Mouse (Mus musculus): ENCODE measurements at regions not wholly inside any gene's neighbourhood (a gene's known extent, or its start where the extent isn't known, plus 50 kb on each side); places are given as distances from the start of the nearest gene placed in this dataset.
A peak's percentile ranks its signal among the peaks of the same experiment; 100 is the strongest.

DNA sequence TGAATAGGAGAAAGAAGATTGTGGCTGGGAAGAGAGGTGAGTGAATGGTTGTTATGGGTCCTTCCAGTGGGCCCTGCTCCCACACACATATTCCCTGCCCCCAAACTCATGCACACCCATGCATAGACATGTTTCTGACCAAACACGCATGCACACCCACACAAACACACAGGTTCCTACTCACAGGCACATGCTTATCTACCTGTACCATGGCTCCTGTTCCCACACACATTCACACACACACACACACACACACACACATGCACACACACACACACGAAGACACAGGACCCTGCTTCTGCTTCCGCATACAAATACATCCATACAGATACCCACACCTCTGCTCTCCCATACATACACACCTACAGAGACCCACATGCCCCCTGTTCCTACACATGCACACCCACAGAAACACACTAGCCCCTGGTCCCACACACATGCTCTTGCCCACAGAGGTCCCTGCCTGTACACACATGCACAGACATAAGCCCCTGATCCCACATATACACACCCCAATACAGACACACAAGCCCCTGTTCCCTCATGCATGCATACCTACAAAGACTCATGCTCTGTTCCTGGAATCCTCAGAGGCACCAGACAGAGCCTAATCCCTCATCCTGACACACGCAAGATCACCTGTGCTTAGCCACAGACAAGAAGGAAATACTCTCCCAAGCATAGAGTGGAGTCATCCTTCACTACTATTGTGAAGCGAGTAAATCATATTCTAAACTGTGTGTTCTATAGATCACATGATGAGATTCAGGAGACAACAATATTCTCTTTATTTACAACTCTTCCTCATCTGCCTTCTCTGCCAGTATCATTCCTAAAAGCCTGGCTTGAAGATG is 100.1 kb downstream of the Mycn start:
- Histone ChIP-seq H3K4me3 (no peak overlapping the region), H3K27ac (no peak overlapping the region), H3K9ac (no peak overlapping the region), H3K4me2 (replicated peaks) (0 out of 2 replicates have a peak overlapping the region, but pooled peaks have one; percentile 39), H3K36me3 (no peaks in the 10 kb centered on the region), H3K9me3 (replicated peaks) (no peaks in the 10 kb centered on the region), H3K4me1 (peaks cover 25% of the 10 kb centered on the region), H3K27me3 (no peaks in the 10 kb centered on the region)
- WGBS = 85% methylated on average over 5 of the region's 5 CpGs
- peak; percentile 33 for ATAC-seq (ENCODE audit: low FRiP score)

DNA sequence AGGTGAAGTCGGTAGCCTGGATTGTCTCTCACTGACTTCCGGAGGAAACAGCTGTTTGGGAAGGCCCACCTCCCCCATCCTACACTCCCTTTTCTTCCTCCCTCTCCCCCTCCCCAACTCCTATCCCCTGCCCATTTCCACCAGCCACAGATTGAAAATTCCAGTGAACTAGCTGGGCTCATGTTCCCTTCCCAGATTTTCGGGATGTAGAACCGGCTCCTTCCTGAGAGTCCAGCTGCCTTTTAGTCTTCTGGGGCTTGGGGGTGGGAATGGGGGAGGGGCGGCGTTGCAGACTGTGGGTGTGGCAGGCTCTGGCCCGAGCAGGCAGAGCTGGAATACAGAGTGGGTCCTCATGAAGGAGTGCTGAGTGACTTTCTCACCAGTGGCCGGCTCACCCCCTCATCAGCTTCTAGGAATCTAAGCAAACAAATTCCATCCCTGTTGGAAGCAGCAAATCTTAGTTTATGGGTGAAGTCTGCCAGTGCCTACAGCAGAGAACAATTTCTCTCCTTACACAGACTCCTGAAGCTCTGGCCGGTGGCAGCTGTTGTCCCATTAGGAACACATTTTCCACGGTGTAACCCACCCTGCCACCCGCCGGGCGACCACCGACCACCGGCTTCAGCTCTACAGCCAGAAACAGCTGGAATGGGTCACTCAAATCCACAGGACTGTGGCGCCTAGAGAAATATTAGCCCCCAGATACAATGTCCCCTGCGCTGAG is 100.9 kb downstream of the Mycn start:
- Histone ChIP-seq H3K27ac (peak overlapping the region; percentile 55; the same call in 1 of the 2 replicates), H3K36me3 (no peaks in the 10 kb centered on the region), H3K4me1 (peaks cover 25% of the 10 kb centered on the region), H3K9ac (no peak overlapping the region), H3K4me2 (replicated peaks) (peak overlapping the region; percentile 39), H3K4me3 (no peak overlapping the region), H3K27me3 (no peaks in the 10 kb centered on the region), H3K9me3 (replicated peaks) (no peaks in the 10 kb centered on the region)
- 18% methylated on average over 17 of the region's 17 CpGs for WGBS
- ATAC-seq (ENCODE audit: low FRiP score) = peak; percentile 75; the same call in 1 of the 2 replicates

DNA sequence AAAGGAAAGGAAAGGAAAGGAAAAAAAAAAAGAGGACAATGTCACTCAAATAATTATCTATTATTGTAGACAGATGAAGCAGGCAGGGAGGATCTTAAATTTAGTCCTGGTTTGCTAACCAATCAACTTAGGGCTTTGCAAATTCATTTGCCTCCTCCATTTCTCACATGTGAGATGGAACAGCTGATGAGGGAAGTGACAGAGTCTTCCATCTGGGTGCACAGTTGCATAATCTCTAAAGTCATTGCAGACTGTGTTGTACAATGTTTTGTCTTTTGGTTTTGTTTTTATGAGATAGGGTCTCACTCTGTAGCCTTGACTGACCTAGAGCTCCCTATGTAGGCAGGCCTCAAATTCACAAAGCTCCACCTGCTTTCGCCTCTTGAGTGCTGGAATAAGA is 103.9 kb downstream of the Mycn start:
- Histone ChIP-seq H3K4me2 (replicated peaks) (no peak overlapping the region), H3K27ac (no peak overlapping the region), H3K27me3 (no peaks in the 10 kb centered on the region), H3K4me3 (no peak overlapping the region), H3K9me3 (replicated peaks) (no peaks in the 10 kb centered on the region), H3K4me1 (peaks cover 25% of the 10 kb centered on the region), H3K9ac (no peak overlapping the region), H3K36me3 (no peaks in the 10 kb centered on the region)
- WGBS = 93% methylated on average over 1 of the region's 1 CpGs
- ATAC-seq (ENCODE audit: low FRiP score) = no peak

DNA sequence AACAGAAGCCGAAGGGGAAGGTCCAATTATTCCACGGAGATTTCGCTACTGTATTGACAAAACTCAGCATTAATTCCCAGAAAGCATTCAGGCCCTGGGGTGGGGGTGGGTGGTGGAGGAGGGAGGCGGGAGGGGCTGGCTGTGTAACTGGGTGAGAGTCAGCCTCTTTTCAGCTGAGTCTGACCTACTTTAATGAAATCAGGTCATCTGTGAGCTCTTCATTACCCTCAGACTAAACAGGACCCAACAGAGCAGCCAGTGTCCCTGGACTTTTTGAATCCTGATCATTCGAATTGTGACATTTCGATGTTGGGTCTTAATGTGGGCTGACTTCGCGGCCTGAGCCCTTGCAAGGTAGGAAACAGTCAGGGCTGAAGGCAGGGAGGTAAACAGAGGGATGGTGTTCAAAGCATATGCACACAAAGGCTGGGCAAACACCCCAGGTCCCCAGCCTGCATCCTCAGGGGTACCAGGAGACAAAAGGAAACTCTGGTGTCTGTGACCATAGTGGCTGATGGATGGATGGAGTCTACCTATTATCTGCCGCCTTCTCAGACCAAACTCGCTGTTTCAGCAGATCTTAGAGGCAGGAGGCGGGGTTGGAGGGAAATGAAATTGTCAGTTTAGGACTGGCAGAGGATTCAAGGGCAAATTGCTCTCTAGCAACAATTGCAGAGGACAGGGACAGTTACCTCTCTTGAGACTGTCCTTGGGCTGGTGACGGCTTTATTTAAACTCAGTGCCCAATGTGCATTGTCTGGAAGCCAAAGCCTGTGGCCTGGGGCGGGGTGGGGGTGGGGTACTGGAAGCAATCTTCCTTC is 113.7 kb downstream of the Mycn start:
- Histone ChIP-seq H3K9me3 (replicated peaks) (no peaks in the 10 kb centered on the region), H3K4me1 (peaks cover 20% of the 10 kb centered on the region), H3K4me2 (replicated peaks) (no peak overlapping the region), H3K27me3 (no peaks in the 10 kb centered on the region), H3K36me3 (no peaks in the 10 kb centered on the region), H3K27ac (peak overlapping the region; percentile 81), H3K9ac (no peak overlapping the region), H3K4me3 (no peak overlapping the region)
- 34% methylated on average over 13 of the region's 13 CpGs for WGBS
- peak; percentile 69 for ATAC-seq (ENCODE audit: low FRiP score)

DNA sequence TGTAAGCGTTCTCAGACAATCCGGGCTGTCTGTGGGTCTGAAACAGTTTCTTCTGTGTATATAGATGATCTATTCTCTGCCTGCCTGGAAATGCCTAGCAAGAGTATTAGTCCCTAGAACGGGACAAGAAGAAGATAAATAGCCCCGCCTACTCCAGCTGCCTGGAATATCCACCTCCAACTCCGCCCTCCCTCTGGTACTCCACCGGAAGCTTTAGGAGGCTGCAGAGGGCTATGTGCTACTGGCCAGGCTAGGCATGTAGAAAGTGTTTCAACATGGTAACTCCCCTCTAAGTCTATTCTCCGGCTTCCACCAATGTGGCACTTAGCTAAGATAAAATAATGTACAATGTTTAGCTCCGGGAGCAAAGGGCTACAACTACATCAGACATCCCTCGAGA is 114.3 kb downstream of the Mycn start:
- ATAC-seq (ENCODE audit: low FRiP score) = peak; percentile 48
- Histone ChIP-seq H3K4me2 (replicated peaks) (no peak overlapping the region), H3K36me3 (no peaks in the 10 kb centered on the region), H3K9me3 (replicated peaks) (no peaks in the 10 kb centered on the region), H3K9ac (no peak overlapping the region), H3K4me3 (no peak overlapping the region), H3K27me3 (no peaks in the 10 kb centered on the region), H3K27ac (peak overlapping the region; percentile 81), H3K4me1 (peaks cover 20% of the 10 kb centered on the region)
- WGBS = 49% methylated on average over 9 of the region's 9 CpGs

DNA sequence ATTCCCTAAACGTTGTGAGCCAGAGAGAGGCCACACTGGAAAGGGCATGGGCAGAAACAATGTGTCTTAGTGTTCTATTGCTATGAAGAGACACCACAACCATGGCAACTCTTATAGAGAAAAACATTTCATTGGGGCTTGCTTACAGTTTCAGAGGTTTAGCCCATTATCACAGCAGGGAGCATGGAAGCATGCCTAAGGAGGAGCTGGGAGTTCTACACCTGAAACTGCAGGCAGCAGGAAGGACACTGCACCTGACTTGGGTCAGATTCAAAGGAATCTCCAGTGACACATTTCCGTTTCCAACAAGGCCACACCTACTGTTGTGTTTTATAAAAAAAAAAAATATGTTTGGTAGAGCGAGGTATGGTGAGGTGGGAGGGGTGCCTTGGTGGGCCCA is 115.3 kb downstream of the Mycn start:
- no peak overlapping the region for H3K4me2 ChIP-seq (replicated peaks)
- H3K27me3 ChIP-seq = no peaks in the 10 kb centered on the region
- H3K9ac ChIP-seq = no peak overlapping the region
- 65% methylated on average over 3 of the region's 3 CpGs for WGBS
- no peak overlapping the region for H3K27ac ChIP-seq
- no peaks in the 10 kb centered on the region for H3K9me3 ChIP-seq (replicated peaks)
- H3K4me1 ChIP-seq = peaks cover 22% of the 10 kb centered on the region
- no peak for ATAC-seq (ENCODE audit: low FRiP score)
- no peaks in the 10 kb centered on the region for H3K36me3 ChIP-seq
- no peak overlapping the region for H3K4me3 ChIP-seq

DNA sequence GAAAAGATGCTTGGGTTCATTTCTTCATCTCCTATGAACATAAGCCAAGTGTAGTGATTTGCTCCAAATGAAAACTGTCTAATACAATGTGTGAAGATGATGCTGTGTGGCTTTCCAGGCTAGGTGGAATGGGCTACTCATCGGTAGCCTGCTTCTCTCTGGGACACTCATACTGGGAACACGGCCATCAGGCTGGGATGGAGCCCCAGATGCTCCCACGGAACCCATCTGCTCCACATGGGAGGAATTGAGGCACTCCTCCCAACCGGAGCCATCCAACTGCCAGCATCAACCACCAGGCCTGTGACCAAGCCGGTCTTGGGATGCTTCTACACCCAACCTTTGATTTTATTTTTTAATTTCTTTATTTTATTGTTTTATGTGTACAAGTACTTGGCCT is 115.9 kb downstream of the Mycn start:
- H3K4me2 ChIP-seq (replicated peaks) = no peak overlapping the region
- H3K36me3 ChIP-seq = no peaks in the 10 kb centered on the region
- ATAC-seq (ENCODE audit: low FRiP score) = no peak
- H3K4me1 ChIP-seq = peaks cover 23% of the 10 kb centered on the region
- no peak overlapping the region for H3K27ac ChIP-seq
- H3K4me3 ChIP-seq = no peak overlapping the region
- no peaks in the 10 kb centered on the region for H3K27me3 ChIP-seq
- 83% methylated on average over 5 of the region's 5 CpGs for WGBS
- no peak overlapping the region for H3K9ac ChIP-seq
- H3K9me3 ChIP-seq (replicated peaks) = no peaks in the 10 kb centered on the region

DNA sequence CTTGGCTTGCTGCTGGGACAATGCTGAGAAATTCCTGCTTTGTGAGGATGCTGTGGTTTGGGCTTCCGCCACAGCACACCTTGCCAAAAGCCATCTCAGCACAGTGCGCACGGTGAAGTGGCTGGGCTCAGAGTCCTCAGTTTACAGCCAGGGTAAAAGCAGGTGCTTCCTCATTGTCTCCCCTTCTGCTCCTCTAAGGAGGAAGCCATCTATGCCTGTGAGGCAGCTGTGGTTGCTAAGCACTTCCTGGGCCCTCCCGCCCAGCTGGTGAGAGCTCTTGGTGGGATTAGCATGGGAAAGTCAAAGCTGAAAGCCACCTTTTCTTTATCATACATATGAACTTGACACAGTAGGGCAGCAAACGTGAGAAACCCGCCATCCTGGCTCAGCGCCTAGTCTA is 120.2 kb downstream of the Mycn start:
- H3K27me3 ChIP-seq = no peaks in the 10 kb centered on the region
- H3K27ac ChIP-seq = no peak overlapping the region
- H3K4me1 ChIP-seq = peaks cover 4% of the 10 kb centered on the region; the same call in 1 of the 2 replicates
- no peaks in the 10 kb centered on the region for H3K36me3 ChIP-seq
- no peaks in the 10 kb centered on the region for H3K9me3 ChIP-seq (replicated peaks)
- no peak overlapping the region for H3K4me3 ChIP-seq
- no peak overlapping the region for H3K4me2 ChIP-seq (replicated peaks)
- 77% methylated on average over 7 of the region's 7 CpGs for WGBS
- ATAC-seq (ENCODE audit: low FRiP score) = no peak
- no peak overlapping the region for H3K9ac ChIP-seq

DNA sequence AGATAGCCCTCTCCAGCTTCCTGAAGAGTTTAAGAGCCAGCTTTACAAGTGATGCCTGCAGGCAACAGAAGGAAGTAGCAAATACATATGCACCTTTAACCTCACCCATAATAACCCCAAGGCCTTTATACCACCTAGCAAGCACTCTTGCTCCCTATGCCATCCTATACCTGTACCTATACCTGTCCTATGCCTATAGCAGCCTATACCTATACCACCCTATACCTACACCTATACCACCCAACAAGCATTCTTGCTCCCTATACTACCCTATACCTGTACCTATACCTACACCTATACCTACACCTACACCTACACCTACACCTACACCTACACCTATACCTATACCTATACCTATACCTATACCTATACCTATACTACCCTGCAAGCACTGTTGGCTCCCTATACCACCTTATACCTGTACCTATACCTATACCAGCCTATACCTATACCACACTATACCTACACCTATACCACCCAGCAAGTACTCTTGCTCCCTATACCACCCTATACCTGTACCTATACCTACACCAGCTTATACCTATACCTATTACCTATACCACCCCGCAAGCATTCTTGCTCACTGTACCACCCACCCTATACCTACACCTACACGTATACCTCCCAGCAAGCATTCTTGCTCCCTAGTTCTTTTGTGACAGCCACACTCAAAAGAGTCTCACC is 120.9 kb downstream of the Mycn start:
- ATAC-seq (ENCODE audit: low FRiP score) = peak; percentile 58
- H3K27me3 ChIP-seq = no peaks in the 10 kb centered on the region
- H3K4me2 ChIP-seq (replicated peaks) = no peak overlapping the region
- H3K27ac ChIP-seq = no peak overlapping the region
- H3K9me3 ChIP-seq (replicated peaks) = no peaks in the 10 kb centered on the region
- H3K9ac ChIP-seq = no peak overlapping the region
- H3K36me3 ChIP-seq = no peaks in the 10 kb centered on the region
- H3K4me3 ChIP-seq = no peak overlapping the region
- H3K4me1 ChIP-seq = peaks cover 4% of the 10 kb centered on the region; the same call in 1 of the 2 replicates
- WGBS = 95% methylated on average over 2 of the region's 2 CpGs

DNA sequence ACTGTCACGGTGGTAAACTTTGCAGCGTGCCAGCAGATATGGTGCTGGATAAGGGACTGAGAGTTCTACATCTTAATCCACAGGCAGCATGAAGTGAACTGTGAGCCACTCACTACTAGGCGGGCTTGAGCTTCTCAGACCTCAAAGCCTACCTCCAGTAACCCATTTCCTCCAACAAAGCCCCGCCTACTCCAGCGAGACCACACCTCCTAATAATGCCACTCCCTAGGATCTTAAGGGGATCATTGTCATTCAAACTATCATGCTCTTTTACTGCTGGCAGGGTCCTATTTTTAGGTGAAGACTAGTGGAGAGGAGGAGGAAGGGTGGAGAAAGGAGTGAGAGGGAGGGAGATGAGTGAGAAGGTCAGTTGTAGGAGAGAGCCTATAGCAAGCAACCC is 122.0 kb downstream of the Mycn start:
- Histone ChIP-seq H3K9me3 (replicated peaks) (no peaks in the 10 kb centered on the region), H3K27ac (no peak overlapping the region), H3K9ac (no peak overlapping the region), H3K4me3 (no peak overlapping the region), H3K4me2 (replicated peaks) (no peak overlapping the region), H3K36me3 (no peaks in the 10 kb centered on the region), H3K27me3 (no peaks in the 10 kb centered on the region), H3K4me1 (peaks cover 4% of the 10 kb centered on the region; the same call in 1 of the 2 replicates)
- WGBS = 76% methylated on average over 5 of the region's 5 CpGs
- ATAC-seq (ENCODE audit: low FRiP score) = no peak

DNA sequence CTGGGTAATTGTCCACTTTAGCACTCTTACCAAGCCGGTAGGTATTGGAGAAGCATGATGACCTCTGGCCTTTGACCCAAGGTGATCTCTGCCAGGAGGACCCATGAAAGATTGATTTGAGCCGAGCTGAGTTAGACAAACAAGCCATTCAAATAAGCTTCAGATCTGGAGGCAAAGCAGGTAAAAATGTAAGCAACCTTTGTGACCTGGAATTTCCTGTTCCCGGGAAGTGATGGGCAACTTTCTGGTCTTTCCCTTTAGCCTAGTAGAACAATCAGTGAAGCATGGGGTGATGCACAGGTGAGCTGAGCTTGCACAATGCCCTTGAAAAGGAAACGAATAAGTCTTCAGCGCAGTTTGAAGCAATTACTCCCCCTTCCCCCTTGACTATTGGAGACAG is 127.0 kb downstream of the Mycn start:
- no peak overlapping the region for H3K9ac ChIP-seq
- H3K4me1 ChIP-seq = peaks cover 31% of the 10 kb centered on the region
- no peaks in the 10 kb centered on the region for H3K27me3 ChIP-seq
- no peak for ATAC-seq (ENCODE audit: low FRiP score)
- no peak overlapping the region for H3K4me3 ChIP-seq
- no peaks in the 10 kb centered on the region for H3K9me3 ChIP-seq (replicated peaks)
- H3K27ac ChIP-seq = no peak overlapping the region
- H3K4me2 ChIP-seq (replicated peaks) = no peak overlapping the region
- no peaks in the 10 kb centered on the region for H3K36me3 ChIP-seq
- whole genome bisulfite sequencing = 61% methylated on average over 5 of the region's 5 CpGs

DNA sequence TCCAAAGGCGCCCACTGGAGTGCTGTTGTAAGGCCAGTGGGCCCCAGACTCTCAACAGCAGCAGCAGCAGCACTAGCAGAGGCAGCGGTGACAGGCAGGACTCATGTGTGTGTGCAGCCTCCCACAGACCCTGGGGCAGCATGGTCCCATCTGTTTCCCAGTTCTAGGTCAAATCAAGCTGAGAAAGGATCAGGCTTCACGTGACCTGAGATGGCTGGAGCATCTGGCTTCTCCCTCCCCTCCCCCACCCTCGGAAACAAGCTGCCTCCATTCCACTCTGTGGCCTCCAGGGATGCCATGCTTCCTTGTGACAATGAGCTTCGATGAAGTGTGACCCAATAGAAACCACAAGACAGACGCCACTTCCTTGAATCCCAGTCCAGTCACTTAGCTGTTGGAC is 128.8 kb downstream of the Mycn start:
- H3K4me3 ChIP-seq = no peak overlapping the region
- H3K4me1 ChIP-seq = peaks cover 35% of the 10 kb centered on the region
- H3K9ac ChIP-seq = no peak overlapping the region
- H3K36me3 ChIP-seq = no peaks in the 10 kb centered on the region
- peak; percentile 84 for ATAC-seq (ENCODE audit: low FRiP score)
- H3K27ac ChIP-seq = peak overlapping the region; percentile 36
- no peak overlapping the region for H3K4me2 ChIP-seq (replicated peaks)
- WGBS = 22% methylated on average over 6 of the region's 6 CpGs
- no peaks in the 10 kb centered on the region for H3K9me3 ChIP-seq (replicated peaks)
- H3K27me3 ChIP-seq = no peaks in the 10 kb centered on the region
